Mouse (Mus musculus) hindbrain, embryonic 15.5 days (tissue): ENCODE measurements around the gene Lce3b. TPM values are rescaled to one million over a fixed set of nuclear protein-coding genes. Genes with fewer than 3 reads are reported as not detected.

Experiments used
- ATAC-seq: fragments of 200-750 bp; cut with Nextera tagmentation; 2 replicates; pipeline ENCODE4 v1.8.0; 2017; ENCODE audit warnings: low read depth, moderate number of reproducible peaks, moderate TSS enrichment; ENCODE audit not compliant: low FRiP score
- H3K27ac ChIP-seq: fragments of 300-500 bp; sonication (generic); replicated peaks from 2 replicates; pipeline ENCODE4 v1.5.1; 2015; ENCODE audit warnings: mild to moderate bottlenecking, inconsistent platforms
- H3K27me3 ChIP-seq: fragments of 300-500 bp; sonication (generic); 2 replicates; pipeline ENCODE4 v1.6.1; 2015; ENCODE audit warnings: control low read depth, inconsistent platforms
- H3K36me3 ChIP-seq: fragments of 300-500 bp; sonication (generic); 2 replicates; pipeline ENCODE4 v1.6.1; 2015; ENCODE audit warnings: control low read depth, inconsistent platforms
- H3K4me1 ChIP-seq: fragments of 300-500 bp; sonication (generic); replicated peaks from 2 replicates; pipeline ENCODE4 v1.6.1; 2015; ENCODE audit warnings: control low read depth, inconsistent platforms
- H3K4me2 ChIP-seq: fragments of 300-500 bp; sonication (generic); 2 replicates; pipeline ENCODE4 v1.6.1; 2015; ENCODE audit warnings: moderate library complexity, mild to moderate bottlenecking, inconsistent platforms
- H3K4me3 ChIP-seq: fragments of 300-500 bp; sonication (generic); 2 replicates; pipeline ENCODE4 v1.5.1; 2015; ENCODE audit warnings: mild to moderate bottlenecking, inconsistent platforms
- H3K9ac ChIP-seq: fragments of 300-500 bp; sonication (generic); 2 replicates; pipeline ENCODE4 v1.6.1; 2015; ENCODE audit warnings: inconsistent platforms
- H3K9me3 ChIP-seq: fragments of 300-500 bp; sonication (generic); 2 replicates; pipeline ENCODE4 v1.6.1; 2016; ENCODE audit warnings: control low read depth, inconsistent platforms
- WGBS: fragments of 180-500 bp; shearing (Covaris S2); methylation state at CpG from one replicate; pipeline ENCODE4 v1.1.7; 2015; 5-methylcytosine and 5-hydroxymethylcytosine counted together
- polyA plus RNA-seq: library from polyadenylated mRNA; unstranded; fragments of >200 nt; fragmentation: Nextera tagmentation; extraction: Ambion mirVana; gene quantifications from 2 replicates; pipeline ENCODE4 v1.2.1, GENCODE M21; 2015

The Lce3b gene
- polyA plus RNA-seq: not detected in 2 replicates

DNA sequence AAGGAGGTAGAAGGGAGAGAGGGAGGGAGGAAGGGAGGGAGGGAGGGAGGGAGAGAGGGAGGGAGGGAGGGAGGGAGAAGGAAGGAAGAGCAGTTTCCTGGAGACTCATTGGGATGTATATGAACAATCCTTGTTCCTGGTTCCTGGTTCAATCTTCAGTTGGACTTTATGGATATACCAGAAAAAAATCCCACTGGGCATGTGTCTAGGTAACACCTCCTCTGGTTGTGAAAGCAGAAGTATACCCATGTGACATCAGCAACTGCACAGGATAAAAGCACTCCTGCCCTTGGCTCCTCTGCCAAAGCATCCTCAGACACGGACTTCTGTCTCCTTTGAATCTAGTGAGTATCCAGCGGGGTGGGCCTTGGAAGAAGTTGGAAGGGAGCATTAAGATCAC lies at the start of gene Lce3b:
Gene Lce3b, plus strand, starts transcription at position 301 of the 400 bp plus-strand sequence.
- ATAC-seq: no peak
- H3K27me3 ChIP-seq: no peaks in the 10 kb centered on the region
- H3K4me3 ChIP-seq: no peak within 1 kb of the TSS
- H3K36me3 ChIP-seq: no peaks in the 10 kb centered on the region
- H3K9me3 ChIP-seq: no peaks in the 10 kb centered on the region
- no peaks in the 10 kb centered on the region for H3K4me1 ChIP-seq
- H3K27ac ChIP-seq: no peak within 1 kb of the TSS
- no peak within 1 kb of the TSS for H3K9ac ChIP-seq
- WGBS: 63% methylated on average over 2 of the region's 2 CpGs
- H3K4me2 ChIP-seq: no peak within 1 kb of the TSS

DNA sequence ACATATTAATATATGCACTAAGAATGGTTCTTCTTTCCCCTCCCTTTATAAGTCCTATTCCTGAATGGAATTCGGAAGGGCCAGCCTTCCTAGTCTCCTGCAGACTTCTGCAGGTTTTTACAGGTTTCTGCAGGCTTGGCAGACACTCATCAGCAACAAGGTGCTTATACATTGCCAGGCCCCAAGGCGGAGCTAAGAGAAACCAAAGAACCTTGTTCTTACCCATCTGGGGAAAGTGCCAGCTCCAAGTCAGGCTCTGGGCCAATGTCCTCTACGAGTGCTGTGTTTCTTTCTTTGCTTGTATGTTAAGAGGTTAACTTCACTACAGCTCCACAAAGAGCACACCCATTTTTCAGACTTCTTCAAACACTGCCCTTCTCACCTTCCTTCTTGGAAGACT lies 38.7 kb upstream of the Lce3b start:
- Histone ChIP-seq H3K9ac (no peak overlapping the region), H3K36me3 (no peaks in the 10 kb centered on the region), H3K4me2 (no peak overlapping the region), H3K4me1 (no peaks in the 10 kb centered on the region), H3K9me3 (no peaks in the 10 kb centered on the region), H3K27me3 (no peaks in the 10 kb centered on the region), H3K4me3 (no peak overlapping the region), H3K27ac (no peak overlapping the region)
- no peak for ATAC-seq
- 58% methylated on average over 3 of the region's 3 CpGs for WGBS

DNA sequence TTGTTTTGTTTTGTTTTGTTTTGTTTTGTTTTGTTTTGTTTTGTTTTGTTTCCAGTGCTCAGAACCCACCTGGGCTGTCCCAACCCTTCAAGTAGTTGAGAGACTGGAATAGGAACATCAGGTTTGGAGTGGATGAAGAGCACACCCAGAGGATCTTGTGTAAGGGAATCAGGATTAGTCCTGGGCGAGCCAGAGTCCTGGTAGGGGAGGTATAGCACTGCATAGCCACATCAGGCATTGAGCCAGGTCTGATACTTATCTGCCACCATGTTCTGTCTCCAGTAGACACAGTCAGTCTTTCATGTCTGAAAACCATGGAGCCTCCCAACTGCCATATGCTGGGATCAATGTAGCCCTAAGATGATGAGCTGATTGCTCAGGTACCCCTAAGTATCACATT lies 38.3 kb upstream of the Lce3b start:
- no peaks in the 10 kb centered on the region for H3K9me3 ChIP-seq
- no peak for ATAC-seq
- H3K27me3 ChIP-seq: no peaks in the 10 kb centered on the region
- 66% methylated on average over 1 of the region's 1 CpGs for WGBS
- no peak overlapping the region for H3K9ac ChIP-seq
- no peaks in the 10 kb centered on the region for H3K4me1 ChIP-seq
- no peak overlapping the region for H3K27ac ChIP-seq
- no peak overlapping the region for H3K4me3 ChIP-seq
- no peaks in the 10 kb centered on the region for H3K36me3 ChIP-seq
- no peak overlapping the region for H3K4me2 ChIP-seq

DNA sequence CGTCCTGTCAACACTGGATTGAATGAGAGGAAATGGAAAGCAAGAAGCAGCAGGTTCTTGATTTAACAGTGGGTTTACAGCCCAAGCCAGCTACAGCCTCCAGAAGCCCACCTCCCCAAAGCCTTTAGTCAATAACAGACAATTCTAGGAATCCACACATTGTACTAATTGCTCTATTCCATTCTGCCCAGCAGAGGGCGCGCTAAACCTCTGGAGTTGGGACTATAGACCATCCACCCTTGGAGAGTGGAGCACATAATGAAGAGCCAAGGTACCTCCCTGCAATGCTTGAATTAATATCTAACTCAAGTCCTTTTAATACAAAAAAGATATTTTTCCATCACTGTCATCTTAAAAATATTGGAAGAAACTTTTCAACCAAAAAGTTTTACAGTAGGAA lies 29.8 kb upstream of the Lce3b start:
- no peak overlapping the region for H3K4me3 ChIP-seq
- no peaks in the 10 kb centered on the region for H3K4me1 ChIP-seq
- H3K9me3 ChIP-seq: no peaks in the 10 kb centered on the region
- H3K27ac ChIP-seq: no peak overlapping the region
- no peak overlapping the region for H3K9ac ChIP-seq
- no peaks in the 10 kb centered on the region for H3K27me3 ChIP-seq
- H3K36me3 ChIP-seq: no peaks in the 10 kb centered on the region
- no peak for ATAC-seq
- 26% methylated on average over 3 of the region's 3 CpGs for WGBS
- no peak overlapping the region for H3K4me2 ChIP-seq

DNA sequence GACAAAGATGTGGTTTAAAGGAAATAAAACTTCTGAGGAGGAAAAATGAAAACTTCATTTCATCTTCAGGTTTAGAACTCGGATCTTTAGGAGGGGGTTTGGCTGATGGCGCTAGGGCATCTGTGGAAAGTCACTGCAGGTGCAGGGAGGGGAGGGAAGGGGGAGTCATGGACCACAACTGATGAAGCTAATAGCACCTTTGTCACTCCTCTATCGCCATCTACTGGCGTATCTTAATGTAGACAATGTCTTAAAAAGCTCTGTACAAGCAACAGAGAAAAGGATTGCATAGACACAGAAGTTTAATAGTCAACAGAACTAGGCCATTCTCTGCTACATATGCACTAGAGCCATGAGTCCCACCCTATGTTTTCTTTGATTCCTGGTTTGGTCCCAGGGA lies 29.1 kb upstream of the Lce3b start:
- no peak overlapping the region for H3K27ac ChIP-seq
- H3K4me3 ChIP-seq: no peak overlapping the region
- no peak overlapping the region for H3K9ac ChIP-seq
- no peaks in the 10 kb centered on the region for H3K4me1 ChIP-seq
- H3K36me3 ChIP-seq: no peaks in the 10 kb centered on the region
- H3K27me3 ChIP-seq: no peaks in the 10 kb centered on the region
- WGBS: 33% methylated on average over 4 of the region's 4 CpGs
- no peaks in the 10 kb centered on the region for H3K9me3 ChIP-seq
- peak; percentile 72; the same call in 1 of the 2 replicates for ATAC-seq
- H3K4me2 ChIP-seq: no peak overlapping the region

DNA sequence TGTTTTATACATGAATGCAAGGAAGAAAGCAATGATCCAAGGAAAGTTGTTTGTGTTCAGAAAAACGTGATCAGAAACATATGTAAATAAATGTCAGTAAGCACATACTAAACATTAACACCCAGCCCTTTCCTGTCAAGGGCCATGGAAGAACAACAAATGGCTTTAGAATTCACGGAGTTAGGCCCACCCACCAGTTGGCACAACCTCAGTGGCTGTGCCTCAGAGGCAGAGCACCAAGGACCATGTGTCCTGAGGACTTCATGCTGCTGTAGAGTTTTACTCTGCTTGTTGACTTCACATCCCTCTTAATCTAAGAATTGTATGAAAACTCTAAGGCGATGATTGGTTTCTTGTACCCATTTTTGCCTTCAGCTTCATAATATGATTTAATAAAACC lies 27.6 kb upstream of the Lce3b start:
- H3K9ac ChIP-seq: no peak overlapping the region
- no peaks in the 10 kb centered on the region for H3K4me1 ChIP-seq
- no peak for ATAC-seq
- no peak overlapping the region for H3K4me3 ChIP-seq
- no peaks in the 10 kb centered on the region for H3K27me3 ChIP-seq
- H3K9me3 ChIP-seq: no peaks in the 10 kb centered on the region
- no peak overlapping the region for H3K27ac ChIP-seq
- WGBS: 54% methylated on average over 3 of the region's 3 CpGs
- H3K4me2 ChIP-seq: no peak overlapping the region
- H3K36me3 ChIP-seq: no peaks in the 10 kb centered on the region

DNA sequence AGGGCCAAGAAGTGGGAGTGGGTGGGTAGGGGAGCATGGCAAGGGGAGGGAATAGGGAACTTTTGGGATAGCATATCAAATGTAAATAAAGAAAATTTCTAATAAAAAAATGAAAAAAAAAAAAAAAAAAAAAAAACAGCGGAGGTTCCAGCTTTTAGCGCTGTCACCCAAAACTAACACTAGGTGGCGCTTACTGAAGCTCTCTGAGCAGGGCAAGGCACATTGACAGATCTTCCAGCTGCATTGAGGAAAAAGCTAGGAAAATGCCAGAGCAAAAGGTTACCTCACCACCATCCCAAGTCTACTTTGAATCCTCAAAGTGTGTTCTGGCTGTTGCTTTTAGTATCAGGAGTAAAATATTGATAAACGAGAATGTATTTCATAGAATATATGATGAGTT lies 25.2 kb upstream of the Lce3b start:
- H3K4me1 ChIP-seq: no peaks in the 10 kb centered on the region
- no peak overlapping the region for H3K27ac ChIP-seq
- no peak overlapping the region for H3K4me3 ChIP-seq
- 22% methylated on average over 4 of the region's 4 CpGs for WGBS
- H3K27me3 ChIP-seq: no peaks in the 10 kb centered on the region
- H3K4me2 ChIP-seq: no peak overlapping the region
- H3K9me3 ChIP-seq: no peaks in the 10 kb centered on the region
- H3K9ac ChIP-seq: no peak overlapping the region
- ATAC-seq: no peak
- no peaks in the 10 kb centered on the region for H3K36me3 ChIP-seq

DNA sequence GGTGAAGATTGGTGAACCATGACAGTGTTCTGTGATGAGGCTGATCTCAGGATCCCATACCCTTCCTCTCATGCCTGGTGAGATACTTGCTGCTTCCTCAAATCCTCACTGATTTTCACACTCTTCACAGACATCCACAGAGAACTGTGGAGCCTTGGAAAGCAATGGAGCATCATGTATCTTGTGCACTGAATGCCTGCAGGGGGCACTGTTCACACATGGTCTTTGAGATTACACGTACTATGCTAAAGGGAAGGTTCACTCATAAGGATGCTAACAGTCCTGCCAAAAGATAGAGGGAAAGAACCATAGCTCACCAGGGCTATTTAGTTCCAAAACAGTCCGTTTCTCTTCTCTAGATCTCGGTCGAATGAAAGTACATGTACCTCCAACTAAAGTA lies 12.4 kb upstream of the Lce3b start:
- no peak overlapping the region for H3K9ac ChIP-seq
- no peak overlapping the region for H3K4me2 ChIP-seq
- H3K27ac ChIP-seq: no peak overlapping the region
- H3K4me1 ChIP-seq: no peaks in the 10 kb centered on the region
- no peaks in the 10 kb centered on the region for H3K36me3 ChIP-seq
- no peak overlapping the region for H3K4me3 ChIP-seq
- ATAC-seq: no peak
- no peaks in the 10 kb centered on the region for H3K9me3 ChIP-seq
- WGBS: 71% methylated on average over 4 of the region's 4 CpGs
- no peaks in the 10 kb centered on the region for H3K27me3 ChIP-seq

DNA sequence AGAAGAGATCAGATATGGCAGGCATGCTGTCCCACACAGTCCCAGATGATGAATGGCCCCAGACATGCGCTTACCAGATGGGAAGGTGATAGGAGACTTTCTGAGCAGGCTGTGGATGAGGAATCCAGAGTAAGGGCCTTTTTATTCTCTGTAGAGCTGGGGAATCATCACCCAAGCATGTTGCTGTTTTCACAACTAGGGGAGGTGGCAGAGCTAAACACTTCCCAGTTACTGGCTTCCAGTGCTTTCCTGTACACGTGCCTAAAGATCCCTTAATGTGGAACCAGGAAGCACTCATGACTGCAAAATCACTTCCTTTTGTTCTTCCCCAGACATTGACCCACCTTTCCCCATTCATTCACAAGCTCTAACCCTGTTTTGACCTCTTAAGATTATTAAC lies 6.6 kb upstream of the Lce3b start, which contains the start of gene Lce3a:
Gene Lce3a, minus strand, starts transcription at position 101 of the 400 bp plus-strand sequence.
- Histone ChIP-seq H3K4me2 (no peak within 1 kb of the TSS), H3K9me3 (no peaks in the 10 kb centered on the region), H3K27me3 (no peaks in the 10 kb centered on the region), H3K4me1 (no peaks in the 10 kb centered on the region), H3K36me3 (no peaks in the 10 kb centered on the region), H3K4me3 (no peak within 1 kb of the TSS), H3K9ac (no peak within 1 kb of the TSS), H3K27ac (no peak within 1 kb of the TSS)
- 73% methylated on average over 2 of the region's 2 CpGs for WGBS
- ATAC-seq: no peak

DNA sequence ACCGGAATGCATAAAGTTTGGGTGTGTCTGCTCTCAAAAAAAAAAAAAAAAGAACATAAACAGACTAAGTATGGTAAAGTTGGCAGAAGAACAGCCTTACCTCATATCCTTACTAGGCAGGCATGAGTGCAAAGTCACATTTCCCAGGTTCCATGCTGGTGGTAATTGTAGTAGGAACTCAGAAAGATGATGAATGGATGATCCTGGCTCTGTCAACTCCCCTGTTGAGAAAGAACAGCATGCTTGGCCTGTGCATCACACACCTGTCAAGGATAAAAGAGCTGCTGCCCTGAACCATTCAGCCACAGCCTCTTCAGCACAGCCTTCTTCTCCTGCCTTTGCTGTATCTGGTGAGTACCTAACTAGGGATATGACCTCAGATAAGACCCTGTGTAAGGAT lies 11.4 kb downstream of the Lce3b start, which contains the start of gene Lce3c:
Gene Lce3c, plus strand, starts transcription at position 301 of the 400 bp plus-strand sequence.
- Histone ChIP-seq H3K27ac (no peak within 1 kb of the TSS), H3K36me3 (no peaks in the 10 kb centered on the region)
- WGBS: 84% methylated on average over 1 of the region's 1 CpGs

DNA sequence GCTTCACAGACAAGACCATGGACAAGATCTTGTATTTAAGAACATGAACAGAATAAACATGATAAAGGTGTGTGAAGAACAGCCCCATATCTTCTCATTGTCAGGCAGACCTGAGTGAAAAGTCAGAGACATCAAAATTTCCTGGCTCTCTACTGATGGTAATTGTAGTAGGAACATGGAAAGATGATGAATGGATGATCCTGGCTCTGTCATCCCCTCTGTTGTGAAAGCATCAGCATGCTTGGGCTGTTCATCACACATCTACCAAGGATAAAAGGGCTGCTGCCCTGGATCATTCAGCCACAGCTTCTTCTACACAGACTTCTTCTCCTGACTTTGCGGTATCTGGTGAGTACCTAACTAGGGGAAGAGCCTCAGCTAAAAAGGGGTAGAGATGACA lies 24.3 kb downstream of the Lce3b start, which contains the start of gene Lce3d:
Gene Lce3d, plus strand, starts transcription at position 301 of the 400 bp plus-strand sequence.
- WGBS: 93% methylated on average over 1 of the region's 1 CpGs
- Histone ChIP-seq H3K4me2 (no peak within 1 kb of the TSS), H3K4me3 (no peak within 1 kb of the TSS), H3K36me3 (no peaks in the 10 kb centered on the region), H3K9ac (no peak within 1 kb of the TSS), H3K27ac (no peak within 1 kb of the TSS), H3K4me1 (no peaks in the 10 kb centered on the region), H3K9me3 (no peaks in the 10 kb centered on the region), H3K27me3 (no peaks in the 10 kb centered on the region)
- ATAC-seq: no peak

More for the DNA sequence above, 11.4 kb downstream of the Lce3b start, which contains the start of gene Lce3c:
- Histone ChIP-seq H3K9me3 (no peaks in the 10 kb centered on the region), H3K9ac (no peak within 1 kb of the TSS), H3K4me2 (no peak within 1 kb of the TSS), H3K4me1 (no peaks in the 10 kb centered on the region), H3K4me3 (no peak within 1 kb of the TSS), H3K27me3 (no peaks in the 10 kb centered on the region)
- no peak for ATAC-seq

DNA sequence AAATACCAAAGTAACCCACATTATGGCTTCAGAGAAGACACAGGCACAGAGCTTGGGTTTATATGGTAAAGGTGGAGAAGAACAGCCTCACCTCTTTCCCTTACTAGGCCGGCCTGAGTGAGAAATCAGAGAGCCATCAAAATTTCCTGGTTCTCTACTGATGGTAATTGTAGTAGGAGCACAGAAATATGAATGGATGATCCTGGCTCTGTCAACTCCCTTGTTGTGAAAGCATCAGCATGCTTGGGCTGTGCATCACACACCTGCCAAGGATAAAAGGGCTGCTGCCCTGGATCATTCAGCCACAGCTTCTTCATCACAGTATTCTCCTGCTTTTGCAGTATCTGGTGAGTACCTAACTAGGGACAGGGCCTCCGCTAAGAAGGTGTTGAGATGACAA lies 34.0 kb downstream of the Lce3b start, which contains the start of gene Lce3e:
Gene Lce3e, plus strand, starts transcription at position 301 of the 400 bp plus-strand sequence.
- H3K9me3 ChIP-seq: no peaks in the 10 kb centered on the region
- no peak within 1 kb of the TSS for H3K27ac ChIP-seq
- WGBS: 93% methylated on average over 2 of the region's 2 CpGs
- no peaks in the 10 kb centered on the region for H3K36me3 ChIP-seq
- no peaks in the 10 kb centered on the region for H3K27me3 ChIP-seq
- no peak for ATAC-seq
- H3K9ac ChIP-seq: no peak within 1 kb of the TSS
- no peaks in the 10 kb centered on the region for H3K4me1 ChIP-seq
- H3K4me3 ChIP-seq: no peak within 1 kb of the TSS
- H3K4me2 ChIP-seq: no peak within 1 kb of the TSS

DNA sequence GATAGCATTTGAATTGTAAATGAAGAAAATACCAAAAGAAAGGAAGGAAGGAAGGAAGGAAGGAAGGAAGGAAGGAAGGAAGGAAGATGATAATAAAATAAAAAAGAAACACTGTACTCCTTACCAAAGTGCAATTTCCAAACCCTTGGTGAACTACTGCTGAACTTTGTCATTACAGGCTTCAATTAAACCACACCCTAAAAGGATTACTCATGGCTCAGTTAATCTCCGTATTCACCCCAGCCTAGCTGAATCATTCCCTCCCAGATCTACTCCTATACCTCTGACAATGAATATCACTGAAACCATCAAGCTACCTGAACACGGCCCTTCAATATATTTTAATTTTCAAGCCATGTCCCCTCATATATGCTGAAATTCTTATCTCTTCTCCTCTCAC lies 45.7 kb downstream of the Lce3b start:
- Histone ChIP-seq H3K27ac (no peak overlapping the region), H3K36me3 (no peaks in the 10 kb centered on the region), H3K4me3 (no peak overlapping the region), H3K9me3 (no peaks in the 10 kb centered on the region), H3K9ac (no peak overlapping the region), H3K27me3 (no peaks in the 10 kb centered on the region), H3K4me2 (no peak overlapping the region), H3K4me1 (no peaks in the 10 kb centered on the region)
- 87% methylated on average over 2 of the region's 2 CpGs for WGBS
- no peak for ATAC-seq
